Mouse (Mus musculus) lung, postnatal 36 days (tissue): ENCODE data around the gene Nptx1.
A peak's percentile ranks its signal among the peaks of the same experiment; 100 is the strongest.

ENCODE experiments used
- DNase-seq: peaks from one replicate; pipeline ENCODE4 v3.0.0; 2022; ENCODE audit warnings: mixed read lengths

Gene Nptx1

DNA sequence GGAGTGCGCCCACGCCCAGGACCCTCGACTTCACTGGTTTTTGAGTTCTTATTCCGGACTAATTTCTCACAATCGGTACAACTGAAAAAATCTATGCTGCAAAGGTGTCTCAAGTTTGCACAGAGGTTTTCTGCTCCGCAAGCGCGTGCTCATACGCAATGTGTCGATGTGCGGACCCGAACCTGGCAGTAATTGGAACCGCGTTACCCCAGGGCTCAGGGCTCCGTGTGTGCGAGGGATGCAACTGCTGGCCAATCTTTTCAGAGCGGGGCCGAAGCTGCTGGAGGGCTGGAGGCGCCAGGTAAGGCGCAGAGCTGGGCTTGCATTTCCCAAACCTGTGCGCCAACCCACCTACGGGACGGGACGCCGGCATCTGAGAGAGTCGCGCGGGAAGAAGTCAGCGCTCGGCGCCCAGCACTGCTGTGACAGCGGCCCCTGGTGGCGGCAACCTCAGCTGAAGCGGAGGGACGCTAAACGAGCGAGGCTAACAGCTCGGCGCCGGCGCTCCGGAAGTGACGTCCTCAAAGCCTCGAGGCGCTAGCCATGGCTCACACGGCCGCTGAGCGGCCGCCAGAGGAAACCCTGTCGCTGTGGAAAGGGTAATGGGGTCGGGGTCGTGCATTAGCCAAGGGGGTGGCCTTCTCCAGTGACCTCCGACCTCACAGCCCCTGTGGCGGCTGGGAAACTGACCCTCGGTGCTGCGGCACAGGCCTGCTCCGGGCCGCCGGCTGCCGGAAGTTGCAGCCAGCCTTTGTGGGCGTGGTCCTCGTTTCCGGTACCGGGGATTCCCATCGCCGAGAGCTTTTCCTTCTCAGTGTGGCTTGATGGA, 56.5 kb downstream of the Nptx1 start, which contains the start of gene Endov:
TSS of gene Endov (plus strand) at position 487 of the 829 bp plus-strand sequence.
- peak; percentile 99 for DNase-seq
